Mouse (Mus musculus) heart, adult 2 months (tissue): ENCODE measurements around the gene Usp4.

Experiments used
- CTCF ChIP-seq: fragments of 200-600 bp; IDR thresholded peaks from 2 replicates; pipeline ENCODE4 v1.8.1; 2022; ENCODE audit warnings: antibody characterized with exemption, mild to moderate bottlenecking, moderate library complexity
- EP300 ChIP-seq: fragments of 200-500 bp; IDR thresholded peaks from 2 replicates; pipeline ENCODE4 v1.6.1; 2011; ENCODE audit warnings: low read depth, low read length, control low read depth; ENCODE audit not compliant: insufficient read depth
- POLR2A ChIP-seq: fragments of 200-500 bp; IDR thresholded peaks from 2 replicates; pipeline ENCODE4 v1.6.1; 2011; ENCODE audit warnings: mild to moderate bottlenecking, low read depth, low read length, control low read depth; ENCODE audit not compliant: insufficient read depth

- no peak for TF ChIP-seq POLR2A
- TF ChIP-seq CTCF = no peak
- TF ChIP-seq EP300 = no peak
These were observed 629 bp upstream of the Usp4 start for GRCm38 (mm10) chr9:108347024-108347423.
